Mouse (Mus musculus): ENCODE measurements around the gene Dnmt3a.

DNA sequence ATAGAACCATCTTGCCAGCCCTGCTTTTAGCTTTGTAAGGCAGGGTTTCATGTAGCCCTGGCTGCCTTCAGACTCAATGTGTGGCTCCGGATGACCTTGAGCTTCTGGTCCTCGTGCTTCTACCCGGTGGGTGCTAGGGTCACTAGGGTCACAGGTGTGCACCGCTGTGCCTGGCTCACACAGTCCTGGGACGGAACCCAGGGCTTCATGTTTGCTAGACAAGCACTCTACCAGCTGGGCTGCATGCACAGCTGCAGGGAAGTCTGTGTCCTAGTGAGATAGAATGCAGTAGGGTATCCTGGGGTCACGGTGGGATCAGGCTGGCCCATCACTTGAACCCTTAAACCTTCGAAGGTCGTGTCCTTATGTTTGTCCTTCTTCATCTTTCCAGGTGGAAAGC is 59.8 kb downstream of the Dnmt3a start:
- TF ChIP-seq E2F4 (IDR thresholded peaks at IDR 0.05; ENCODE audit: insufficient replicate concordance, low read depth, low read length) = no peak
- no peak for TF ChIP-seq CTCF (conservative IDR thresholded peaks at IDR 0.05 in 1 of 2, IDR thresholded peaks at IDR 0.05 in 1 of 2; ENCODE audit: low read depth in 2 of 2, low read length in 2 of 2)
- TF ChIP-seq HCFC1 (IDR thresholded peaks at IDR 0.05; ENCODE audit: low read depth, low read length) = no peak
- no peak for TF ChIP-seq NRF1 (IDR thresholded peaks at IDR 0.05; ENCODE audit: low read depth, low read length)
- TF ChIP-seq ETS1 (conservative IDR thresholded peaks at IDR 0.05; ENCODE audit: low read depth, low read length) = no peak
- no peak for TF ChIP-seq MAZ (IDR thresholded peaks at IDR 0.05; ENCODE audit: low read depth, low read length)
- TF ChIP-seq ZKSCAN1 (IDR thresholded peaks at IDR 0.05; ENCODE audit: borderline replicate concordance, low read depth, low read length) = no peak
- TF ChIP-seq POLR2A (IDR thresholded peaks at IDR 0.05; ENCODE audit: low read depth, low read length) = no peak
- no peak for TF ChIP-seq MYC (IDR thresholded peaks at IDR 0.05; ENCODE audit: low read depth, low read length)
- TF ChIP-seq MXI1 (IDR thresholded peaks at IDR 0.05; ENCODE audit: low read depth, low read length) = no peak
- TF ChIP-seq ZMIZ1 (IDR thresholded peaks at IDR 0.05; ENCODE audit: low read depth, low read length) = no peak
- TF ChIP-seq PAX5 (IDR thresholded peaks at IDR 0.05; ENCODE audit: low read length) = no peak
- no peak for TF ChIP-seq TCF12 (IDR thresholded peaks at IDR 0.05; ENCODE audit: low read depth, low read length)
- no peak for TF ChIP-seq SMC3 (IDR thresholded peaks at IDR 0.05; ENCODE audit: low read depth, low read length)

Measured in CH12.LX (cell line).